Mouse (Mus musculus): Measurements from ENCODE around the gene Fbxw7. TPM values are rescaled to one million over a fixed set of nuclear protein-coding genes. Genes with fewer than 3 reads are reported as not detected.
A peak's percentile ranks its signal among the peaks of the same experiment; 100 is the strongest.

Fbxw7 gene
- polyA plus RNA-seq, 1 experiment: 3.4 TPM

DNA sequence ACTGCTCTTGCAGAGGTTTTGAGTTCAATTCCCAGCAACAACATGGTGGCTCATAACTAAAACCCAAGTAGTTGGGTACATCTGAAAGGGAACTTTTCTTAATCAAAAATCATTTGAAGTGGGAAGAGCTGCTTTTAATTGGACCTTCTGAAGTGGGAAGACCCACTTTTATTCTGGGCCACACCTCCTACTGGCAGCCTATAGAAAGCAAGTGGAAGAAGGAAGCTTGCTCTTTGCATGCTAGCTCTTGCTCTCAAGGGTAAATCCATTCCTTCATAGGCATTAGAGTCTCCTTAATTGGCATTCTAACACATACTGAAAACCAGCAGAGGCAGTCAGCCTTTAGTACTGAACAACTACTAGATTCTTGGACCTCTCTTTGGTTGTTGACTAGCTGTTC, 4.3 kb upstream of the Fbxw7 start:
- no peaks in the 10 kb centered on the region for H3K36me3 ChIP-seq (ENCODE audit: control insufficient read depth, insufficient read depth, low read length)
- DNase-seq (ENCODE audit: low read depth in 1 of 2, low spot score in 2 of 2): no peak
- no peaks in the 10 kb centered on the region; the same call in 1 of the 2 replicates for H3K4me1 ChIP-seq (ENCODE audit: control insufficient read depth, insufficient read depth, insufficient read length)
- H3K4me3 ChIP-seq (ENCODE audit: extremely low read depth, insufficient read depth, insufficient read length): no peak overlapping the region
- H3K27ac ChIP-seq (ENCODE audit: insufficient read depth, low read length): no peak overlapping the region
- no peak for TF ChIP-seq CTCF (IDR thresholded peaks at IDR 0.05; ENCODE audit: extremely low read depth, insufficient read depth, insufficient read length, insufficient replicate concordance)
- TF ChIP-seq POLR2A (IDR thresholded peaks at IDR 0.05; ENCODE audit: low read depth, low read length): no peak
- no peaks in the 10 kb centered on the region for H3K27me3 ChIP-seq (ENCODE audit: control insufficient read depth, insufficient read depth, low read length)

GRCm38 (mm10) chr3:84813436-84814156, 1.5 kb upstream of the Fbxw7 start:
- under 1% methylated on average over 29 of the region's 29 CpGs for WGBS
- peak overlapping the region; percentile 93 for H3K27ac ChIP-seq (ENCODE audit: insufficient read depth, low read length)
- no peak for DNase-seq (ENCODE audit: low read depth in 1 of 2, low spot score in 2 of 2)

GRCm38 (mm10) chr3:84814157-84814761, 809 bp upstream of the Fbxw7 start:
- Histone ChIP-seq H3K27ac (ENCODE audit: insufficient read depth, low read length) (peak overlapping the region; percentile 94), H3K27me3 (ENCODE audit: control insufficient read depth, insufficient read depth, low read length) (no peaks in the 10 kb centered on the region), H3K4me3 (ENCODE audit: extremely low read depth, insufficient read depth, insufficient read length) (peak overlapping the region; percentile 94), H3K4me1 (ENCODE audit: control insufficient read depth, insufficient read depth, insufficient read length) (peaks cover 3% of the 10 kb centered on the region; the same call in 1 of the 2 replicates), H3K36me3 (ENCODE audit: control insufficient read depth, insufficient read depth, low read length) (no peaks in the 10 kb centered on the region; the same call in 1 of the 2 replicates)
- peak; percentile 100 for DNase-seq (ENCODE audit: low read depth in 1 of 2, low spot score in 2 of 2)
- TF ChIP-seq POLR2A (IDR thresholded peaks at IDR 0.05; ENCODE audit: low read depth, low read length): peak; percentile 87
- no peak for TF ChIP-seq CTCF (IDR thresholded peaks at IDR 0.05; ENCODE audit: extremely low read depth, insufficient read depth, insufficient read length, insufficient replicate concordance)
- under 1% methylated on average over 59 of the region's 60 CpGs for WGBS

More at GRCm38 (mm10) chr3:84813436-84814156, 1.5 kb upstream of the Fbxw7 start:
- peaks cover 3% of the 10 kb centered on the region; the same call in 1 of the 2 replicates for H3K4me1 ChIP-seq (ENCODE audit: control insufficient read depth, insufficient read depth, insufficient read length)
- H3K36me3 ChIP-seq (ENCODE audit: control insufficient read depth, insufficient read depth, low read length): no peaks in the 10 kb centered on the region; the same call in 1 of the 2 replicates
- no peaks in the 10 kb centered on the region for H3K27me3 ChIP-seq (ENCODE audit: control insufficient read depth, insufficient read depth, low read length)
- TF ChIP-seq CTCF (IDR thresholded peaks at IDR 0.05; ENCODE audit: extremely low read depth, insufficient read depth, insufficient read length, insufficient replicate concordance) (no peak), POLR2A (IDR thresholded peaks at IDR 0.05; ENCODE audit: low read depth, low read length) (no peak)
- peak overlapping the region; percentile 84 for H3K4me3 ChIP-seq (ENCODE audit: extremely low read depth, insufficient read depth, insufficient read length)

- H3K27me3 ChIP-seq (ENCODE audit: control insufficient read depth, insufficient read depth, low read length): no peaks in the 10 kb centered on the region
- peak in 1 of 2 experiments; percentile 64 for DNase-seq (ENCODE audit: low read depth in 1 of 2, low spot score in 2 of 2)
- no peak for TF ChIP-seq POLR2A (IDR thresholded peaks at IDR 0.05; ENCODE audit: low read depth, low read length)
- no peak for TF ChIP-seq CTCF (IDR thresholded peaks at IDR 0.05; ENCODE audit: extremely low read depth, insufficient read depth, insufficient read length, insufficient replicate concordance)
- H3K4me1 ChIP-seq (ENCODE audit: control insufficient read depth, insufficient read depth, insufficient read length): peaks cover 3% of the 10 kb centered on the region; the same call in 1 of the 2 replicates
- under 1% methylated on average over 29 of the region's 29 CpGs for WGBS
- H3K4me3 ChIP-seq (ENCODE audit: extremely low read depth, insufficient read depth, insufficient read length): peak overlapping the region; percentile 94
- H3K36me3 ChIP-seq (ENCODE audit: control insufficient read depth, insufficient read depth, low read length): no peaks in the 10 kb centered on the region; the same call in 1 of the 2 replicates
- peak overlapping the region; percentile 94 for H3K27ac ChIP-seq (ENCODE audit: insufficient read depth, low read length)
These were observed 393 bp downstream of the Fbxw7 start for GRCm38 (mm10) chr3:84815461-84815860.

DNA sequence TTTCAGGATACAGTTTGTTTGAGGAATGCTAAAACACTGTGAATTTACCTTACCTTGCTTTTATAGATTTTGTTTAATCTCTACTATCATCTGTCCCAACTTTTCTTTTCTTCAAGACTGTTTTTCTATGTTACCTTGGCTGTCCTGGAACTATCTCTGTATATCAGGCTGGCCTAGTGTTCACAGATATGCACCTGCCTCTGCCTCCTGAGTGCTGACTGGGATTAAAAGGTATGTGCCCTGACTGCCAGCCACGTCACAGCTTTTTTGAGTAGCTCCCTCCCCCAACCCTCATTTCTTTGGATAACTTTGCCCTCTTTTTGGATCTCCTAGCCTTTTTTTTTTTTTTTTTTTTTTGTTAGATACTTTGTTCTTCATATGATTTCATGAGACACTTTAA, 1.9 kb downstream of the Fbxw7 start:
- WGBS: 90% methylated on average over 1 of the region's 1 CpGs
- Histone ChIP-seq H3K4me1 (ENCODE audit: control insufficient read depth, insufficient read depth, insufficient read length) (peaks cover 3% of the 10 kb centered on the region; the same call in 1 of the 2 replicates), H3K27me3 (ENCODE audit: control insufficient read depth, insufficient read depth, low read length) (no peaks in the 10 kb centered on the region), H3K36me3 (ENCODE audit: control insufficient read depth, insufficient read depth, low read length) (no peaks in the 10 kb centered on the region; the same call in 1 of the 2 replicates), H3K27ac (ENCODE audit: insufficient read depth, low read length) (no peak overlapping the region), H3K4me3 (ENCODE audit: extremely low read depth, insufficient read depth, insufficient read length) (no peak overlapping the region)
- TF ChIP-seq POLR2A (IDR thresholded peaks at IDR 0.05; ENCODE audit: low read depth, low read length) (no peak), CTCF (IDR thresholded peaks at IDR 0.05; ENCODE audit: extremely low read depth, insufficient read depth, insufficient read length, insufficient replicate concordance) (no peak)
- no peak for DNase-seq (ENCODE audit: low read depth in 1 of 2, low spot score in 2 of 2)

DNA sequence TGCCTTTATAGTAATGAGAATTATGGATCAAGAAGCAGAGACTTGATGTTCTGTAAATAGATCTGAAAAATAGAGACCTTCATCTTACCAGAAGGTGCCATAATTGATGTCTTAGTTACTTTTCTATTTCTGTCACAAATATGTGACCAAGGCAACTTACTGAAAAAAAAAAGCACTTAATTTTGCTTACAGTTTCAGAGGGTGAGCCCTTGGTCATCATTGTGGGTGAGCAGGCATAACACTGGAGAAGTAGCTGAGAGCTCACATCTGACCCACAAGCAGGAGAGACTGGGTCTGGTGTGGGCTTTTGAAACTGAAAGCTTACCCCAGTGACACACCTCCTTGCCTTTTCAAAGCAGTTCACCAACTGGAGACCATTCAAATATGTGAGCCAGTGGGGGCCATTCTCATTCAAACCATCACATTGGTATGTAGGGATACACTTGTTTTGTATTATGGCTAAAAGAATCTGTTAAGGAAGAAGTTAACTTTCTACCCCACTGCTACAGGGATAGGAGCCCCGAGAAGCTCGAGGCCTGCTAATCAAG, 5.7 kb downstream of the Fbxw7 start:
- TF ChIP-seq CTCF (IDR thresholded peaks at IDR 0.05; ENCODE audit: extremely low read depth, insufficient read depth, insufficient read length, insufficient replicate concordance) (no peak), POLR2A (IDR thresholded peaks at IDR 0.05; ENCODE audit: low read depth, low read length) (no peak)
- no peaks in the 10 kb centered on the region; the same call in 1 of the 2 replicates for H3K36me3 ChIP-seq (ENCODE audit: control insufficient read depth, insufficient read depth, low read length)
- peaks cover 3% of the 10 kb centered on the region; the same call in 1 of the 2 replicates for H3K4me1 ChIP-seq (ENCODE audit: control insufficient read depth, insufficient read depth, insufficient read length)
- H3K27me3 ChIP-seq (ENCODE audit: control insufficient read depth, insufficient read depth, low read length): no peaks in the 10 kb centered on the region
- no peak overlapping the region for H3K4me3 ChIP-seq (ENCODE audit: extremely low read depth, insufficient read depth, insufficient read length)
- WGBS: 90% methylated on average over 2 of the region's 2 CpGs
- DNase-seq (ENCODE audit: low read depth in 1 of 2, low spot score in 2 of 2): no peak
- no peak overlapping the region for H3K27ac ChIP-seq (ENCODE audit: insufficient read depth, low read length)

All from spleen, adult 2 months (tissue).